Mouse (Mus musculus) erythroid progenitor cell, adult 5-6 weeks (primary cell): Measurements from ENCODE around the gene Vps37d. TPM values are rescaled to one million over a fixed set of nuclear protein-coding genes. Genes with fewer than 3 reads are reported as not detected.

Experiments
- ATAC-seq: replicated peaks from 2 replicates; pipeline ENCODE4 v1.8.0; 2016; ENCODE audit warnings: moderate number of reproducible peaks, mild to moderate bottlenecking, moderate TSS enrichment, inconsistent platforms; ENCODE audit not compliant: poor library complexity, low FRiP score, severe bottlenecking
- total RNA-seq, 2 experiments: library from RNA; stranded (forward) in 1 of 2; stranded (reverse) in 1 of 2; fragments of 150-400 nt in 1 of 2; fragments of 186-747, 209-891 nt in 1 of 2; gene quantifications; 2 replicates each; pipeline versions ENCODE4 v1.2.3 to v1.2.4; 2015 to 2017; ENCODE audit warnings: low replicate concordance in 2 of 2

Vps37d gene
- total RNA-seq, 2 experiments from 2014 or later: not detected

DNA sequence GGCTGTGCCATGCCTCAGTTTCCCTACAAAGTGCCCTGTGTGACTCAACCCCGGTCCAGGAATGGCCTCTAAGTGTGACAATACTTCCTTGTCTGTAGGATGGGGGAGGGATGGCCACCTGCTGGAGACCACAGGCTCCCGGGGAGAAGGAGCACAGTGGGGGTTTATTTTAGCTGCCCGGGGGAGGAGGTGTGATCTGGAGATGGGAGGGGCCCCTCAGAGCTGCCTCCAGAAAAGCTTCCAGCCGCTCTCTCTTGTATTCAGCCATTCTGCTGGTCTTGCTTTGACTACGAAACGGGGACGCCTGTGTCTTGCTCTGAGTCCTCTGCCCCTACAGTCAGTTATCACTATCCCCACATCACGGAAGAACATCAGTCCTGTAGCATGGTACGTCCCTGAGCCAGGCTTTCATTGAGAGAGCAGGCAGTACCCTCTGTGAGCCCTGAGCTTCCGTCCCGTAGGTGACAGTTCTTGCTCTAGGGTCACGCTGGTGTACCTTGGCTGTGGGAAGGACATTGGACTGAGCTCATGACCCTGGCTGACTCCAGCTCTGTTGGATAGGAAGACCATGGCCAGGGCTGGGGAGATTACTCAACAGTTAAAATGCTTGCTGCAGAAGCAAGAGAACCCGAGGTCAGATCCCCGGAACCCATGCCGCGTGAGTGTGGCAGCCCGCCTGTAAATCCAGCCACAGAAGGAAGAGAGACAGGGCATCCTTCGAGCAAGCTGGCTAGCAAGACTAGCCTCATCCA is 42.3 kb downstream of the Vps37d start:
- ATAC-seq: no peak

DNA sequence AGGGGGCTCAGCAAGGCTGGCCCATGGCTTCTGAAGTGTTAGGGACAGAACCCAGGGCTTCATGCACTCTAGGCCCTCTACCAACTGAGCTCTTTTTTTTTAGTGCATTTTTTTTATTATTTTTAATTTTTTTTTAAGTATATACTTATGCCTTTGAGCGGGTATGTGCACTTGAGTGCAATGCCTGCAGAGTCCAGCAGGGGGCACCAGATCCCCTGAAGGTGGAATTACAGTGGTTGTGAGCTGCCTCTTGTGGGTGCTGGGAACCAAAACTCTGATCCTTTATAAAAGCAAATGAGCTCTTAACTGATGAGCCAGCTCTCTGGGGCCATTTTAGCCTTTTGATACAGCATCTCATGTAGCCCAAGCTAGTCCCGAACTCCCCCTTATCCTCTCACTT is 43.5 kb downstream of the Vps37d start:
- ATAC-seq: no peak

DNA sequence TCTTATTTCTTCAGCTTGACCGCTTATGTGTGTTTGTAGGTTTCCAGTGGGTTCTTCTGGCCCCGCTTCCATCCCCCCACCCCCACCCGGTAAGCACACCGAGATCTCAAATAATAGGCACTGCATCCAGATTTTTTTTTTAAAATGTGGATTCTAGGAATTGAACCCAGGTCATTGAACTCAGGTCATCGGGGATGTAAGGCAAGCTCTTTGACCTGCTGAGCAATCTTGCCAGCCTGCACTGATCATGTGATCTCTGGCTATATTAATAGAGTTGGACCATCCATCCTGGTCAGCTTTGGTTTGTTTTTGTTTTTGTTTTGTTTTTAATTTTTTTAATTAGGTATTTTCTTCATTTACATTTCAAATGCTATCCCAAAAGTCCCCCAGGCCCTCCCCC is 45.5 kb downstream of the Vps37d start:
- no peak for ATAC-seq

DNA sequence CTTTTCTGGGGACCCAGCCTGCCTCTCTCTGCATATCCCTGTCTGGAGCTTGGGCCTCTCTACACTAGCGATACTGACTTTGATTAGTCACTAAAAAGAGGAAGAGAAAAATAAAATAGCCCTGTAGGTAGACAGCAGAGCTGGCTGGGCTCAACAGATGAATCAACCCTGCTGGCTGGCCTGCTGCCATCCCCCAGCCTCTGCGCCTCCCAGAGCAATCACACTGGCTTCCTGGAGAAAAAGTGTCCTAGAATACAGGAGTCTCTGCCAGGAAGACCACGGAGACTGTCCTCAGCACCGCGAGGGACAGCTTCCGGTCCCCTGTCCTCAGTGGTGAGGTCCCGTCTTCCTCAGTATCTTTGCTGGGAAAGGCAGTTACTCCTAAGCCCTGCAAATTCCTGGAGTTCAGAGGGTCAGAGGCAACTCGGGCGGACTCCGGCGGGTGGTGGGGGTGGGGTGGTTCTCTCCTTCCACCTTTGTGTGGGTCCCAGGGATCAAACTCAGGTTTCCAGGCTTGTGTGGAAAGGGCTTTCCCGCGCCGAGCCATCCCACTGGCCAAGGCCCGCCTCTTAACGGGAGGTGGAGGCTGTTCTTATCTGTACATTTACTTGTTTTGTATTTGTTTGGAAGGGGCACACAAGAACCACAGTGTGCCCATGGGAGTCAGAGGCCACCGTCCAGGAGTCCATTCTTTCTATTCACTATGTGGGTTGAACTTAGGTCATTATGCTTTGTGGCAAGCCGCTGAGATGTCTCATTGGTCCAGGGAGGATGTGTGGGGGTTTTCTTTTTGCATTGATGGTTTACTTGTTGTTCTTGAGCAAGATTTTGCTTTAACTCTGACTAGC is 48.8 kb downstream of the Vps37d start:
- ATAC-seq: no peak

DNA sequence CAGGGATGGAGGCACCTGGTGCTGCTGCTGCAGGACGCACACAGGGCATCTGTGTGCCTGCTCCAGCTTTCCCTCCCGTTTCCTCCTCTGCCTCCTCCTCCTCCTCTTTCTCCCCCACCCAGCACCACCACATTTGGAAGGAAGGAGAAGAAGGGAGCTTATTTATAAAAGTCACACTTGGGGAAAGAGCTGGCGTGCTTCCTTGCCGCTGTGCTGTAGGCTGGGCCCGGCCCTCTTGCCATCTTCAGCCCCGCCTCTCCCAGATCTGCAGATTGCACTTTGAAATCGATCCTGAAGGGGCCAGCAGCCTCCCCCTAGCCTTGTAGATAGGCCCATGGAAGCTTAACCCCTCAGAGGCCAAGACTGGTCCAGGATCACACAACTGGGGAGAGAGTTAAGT is 52.2 kb downstream of the Vps37d start:
- no peak for ATAC-seq

DNA sequence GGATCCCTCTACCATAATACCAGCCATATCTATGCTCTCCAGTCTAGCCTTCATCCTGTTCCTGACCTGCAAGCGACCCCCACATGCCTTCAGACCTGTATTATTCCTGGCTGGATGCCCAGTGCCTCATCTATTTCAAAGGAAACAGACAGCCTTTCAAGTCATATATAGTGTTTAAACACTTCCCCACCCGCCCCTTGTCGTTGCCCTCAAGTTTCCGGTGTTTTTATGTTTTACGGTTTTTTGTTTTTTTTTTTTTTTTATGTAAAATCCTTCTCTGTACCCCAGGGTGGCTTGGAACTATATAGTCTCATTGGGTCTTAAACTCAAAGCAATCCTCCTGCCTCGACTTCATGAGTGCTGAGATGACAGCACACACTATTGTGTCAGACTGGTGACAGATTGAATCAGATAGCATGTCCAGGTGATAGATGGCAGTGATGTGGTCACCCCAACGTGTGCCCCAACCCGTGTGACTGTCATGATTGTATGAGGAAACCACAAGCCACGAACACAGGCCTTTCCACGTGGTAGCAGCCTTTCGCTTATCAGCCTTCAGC is 53.3 kb downstream of the Vps37d start:
- no peak for ATAC-seq

DNA sequence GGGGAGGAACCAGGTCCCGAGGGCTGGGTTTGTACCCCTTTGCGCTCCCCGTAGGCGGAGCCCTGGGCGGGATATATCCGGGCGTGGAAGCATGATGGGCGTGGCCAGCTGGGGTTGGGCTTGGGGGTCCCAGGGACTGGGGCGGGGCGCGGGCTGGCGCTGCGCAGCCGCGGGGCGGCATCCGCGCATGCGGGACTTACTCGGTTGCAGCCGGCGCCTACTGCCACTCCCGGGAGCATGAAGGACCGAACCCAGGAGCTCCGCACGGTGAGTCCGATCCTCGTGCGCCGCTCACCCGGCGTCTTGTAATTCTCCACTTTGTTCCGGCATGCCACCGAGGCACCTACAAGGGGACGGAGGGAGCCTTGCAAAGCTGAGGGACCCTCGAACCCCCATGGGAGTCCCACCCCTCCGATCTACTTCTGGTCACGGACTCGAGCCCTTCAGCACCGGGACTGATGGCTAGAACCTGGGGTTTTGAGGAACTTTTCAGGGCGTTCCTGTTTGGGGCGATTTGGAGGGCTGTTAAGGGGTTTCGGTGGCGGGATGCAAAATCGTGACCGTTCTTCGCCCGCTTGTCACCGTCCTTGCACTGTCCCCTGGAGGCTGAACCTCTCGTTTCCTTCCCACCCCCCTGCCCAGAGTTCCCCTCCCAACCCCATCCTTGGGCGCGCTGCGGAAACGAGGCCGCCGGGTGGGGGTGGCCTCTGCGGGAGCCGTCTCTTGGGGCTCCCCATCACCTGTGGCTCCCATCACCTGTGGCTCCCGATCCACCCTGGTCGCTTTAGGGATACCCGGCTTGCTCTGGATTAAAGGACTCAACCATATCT is 54.5 kb downstream of the Vps37d start, which contains the start of gene Stx1a:
Gene Stx1a (plus strand): TSS at position 139 of the 830 bp plus-strand sequence.
- ATAC-seq: no peak

Other genes with a start within 250 kb of the Vps37d start
- gene Tmem270, start 171.5 kb downstream of the Vps37d start, total RNA-seq (2015; ENCODE audit: low replicate concordance): 2.5 TPM in 1 of 2 replicates, not detected in the other
- not detected in 2 replicates for gene Tmem270, start 171.5 kb downstream of the Vps37d start, total RNA-seq (2017; ENCODE audit: low replicate concordance)
- 702 and 793 TPM in 2 replicates for gene Cldn13, start 162.7 kb downstream of the Vps37d start, total RNA-seq (2015; ENCODE audit: low replicate concordance)
- gene Cldn13, start 162.7 kb downstream of the Vps37d start, total RNA-seq (2017; ENCODE audit: low replicate concordance): 370 and 493 TPM in 2 replicates
- 41.1 and 65.6 TPM in 2 replicates for gene Mettl27, start 145.9 kb downstream of the Vps37d start, total RNA-seq (2015; ENCODE audit: low replicate concordance)
- gene Mettl27, start 145.9 kb downstream of the Vps37d start, total RNA-seq (2017; ENCODE audit: low replicate concordance): 28.3 and 42.1 TPM in 2 replicates
- gene Cldn4, start 131.3 kb downstream of the Vps37d start, total RNA-seq (2015; ENCODE audit: low replicate concordance): 0.84 TPM in 1 of 2 replicates, not detected in the other
- gene Cldn4, start 131.3 kb downstream of the Vps37d start, total RNA-seq (2017; ENCODE audit: low replicate concordance): not detected in 2 replicates
- not detected in 2 replicates for gene Cldn3, start 92.1 kb downstream of the Vps37d start, total RNA-seq (2015; ENCODE audit: low replicate concordance)
- not detected in 2 replicates for gene Cldn3, start 92.1 kb downstream of the Vps37d start, total RNA-seq (2017; ENCODE audit: low replicate concordance)
- gene Abhd11, start 69.1 kb downstream of the Vps37d start, total RNA-seq (2015; ENCODE audit: low replicate concordance): 15.9 and 29.8 TPM in 2 replicates
- gene Abhd11, start 69.1 kb downstream of the Vps37d start, total RNA-seq (2017; ENCODE audit: low replicate concordance): 3.9 and 4.3 TPM in 2 replicates
- gene Stx1a, start 54.8 kb downstream of the Vps37d start, total RNA-seq (2015; ENCODE audit: low replicate concordance): not detected in 2 replicates
- not detected in 2 replicates for gene Stx1a, start 54.8 kb downstream of the Vps37d start, total RNA-seq (2017; ENCODE audit: low replicate concordance)
- 6.5 and 21.0 TPM in 2 replicates for gene Dnajc30, start 14.1 kb downstream of the Vps37d start, total RNA-seq (2015; ENCODE audit: low replicate concordance)
- gene Dnajc30, start 14.1 kb downstream of the Vps37d start, total RNA-seq (2017; ENCODE audit: low replicate concordance): 2.3 and 3.4 TPM in 2 replicates
- 25.2 and 34.8 TPM in 2 replicates for gene Bud23, start 13.3 kb downstream of the Vps37d start, total RNA-seq (2015; ENCODE audit: low replicate concordance)
- 7.6 and 13.0 TPM in 2 replicates for gene Bud23, start 13.3 kb downstream of the Vps37d start, total RNA-seq (2017; ENCODE audit: low replicate concordance)
- 2.1 TPM in 1 of 2 replicates, not detected in the other for gene Mlxipl, start 11.6 kb upstream of the Vps37d start, total RNA-seq (2015; ENCODE audit: low replicate concordance)
- 0.39 TPM in 1 of 2 replicates, not detected in the other for gene Mlxipl, start 11.6 kb upstream of the Vps37d start, total RNA-seq (2017; ENCODE audit: low replicate concordance)
- 5.4 and 6.5 TPM in 2 replicates for gene Tbl2, start 71.4 kb upstream of the Vps37d start, total RNA-seq (2015; ENCODE audit: low replicate concordance)
- gene Tbl2, start 71.4 kb upstream of the Vps37d start, total RNA-seq (2017; ENCODE audit: low replicate concordance): 13.6 and 26.6 TPM in 2 replicates
- 24.1 and 35.6 TPM in 2 replicates for gene Bcl7b, start 90.0 kb upstream of the Vps37d start, total RNA-seq (2015; ENCODE audit: low replicate concordance)
- gene Bcl7b, start 90.0 kb upstream of the Vps37d start, total RNA-seq (2017; ENCODE audit: low replicate concordance): 13.5 and 24.4 TPM in 2 replicates
- 115 TPM in 2 replicates for gene Baz1b, start 109.0 kb upstream of the Vps37d start, total RNA-seq (2015; ENCODE audit: low replicate concordance)
- 201 and 287 TPM in 2 replicates for gene Baz1b, start 109.0 kb upstream of the Vps37d start, total RNA-seq (2017; ENCODE audit: low replicate concordance)
- gene Fzd9, start 173.0 kb upstream of the Vps37d start, total RNA-seq (2015; ENCODE audit: low replicate concordance): not detected in 2 replicates
- not detected in 2 replicates for gene Fzd9, start 173.0 kb upstream of the Vps37d start, total RNA-seq (2017; ENCODE audit: low replicate concordance)